Mouse (Mus musculus) midbrain, embryonic 16.5 days (tissue): ENCODE data around the gene Lrch3. TPM values are rescaled to one million over a fixed set of nuclear protein-coding genes. Genes with fewer than 3 reads are reported as not detected.

Experiments
- ATAC-seq: fragments of 200-750 bp; cut with Nextera tagmentation; 2 replicates; pipeline ENCODE4 v1.8.0; 2017; ENCODE audit warnings: moderate TSS enrichment
- H3K27ac ChIP-seq: fragments of 300-500 bp; sonication (generic); 2 replicates; pipeline ENCODE4 v1.5.1; 2014; ENCODE audit warnings: mild to moderate bottlenecking, low read length, mixed read lengths
- H3K27me3 ChIP-seq: fragments of 300-500 bp; sonication (generic); 2 replicates; pipeline ENCODE4 v1.6.1; 2014; ENCODE audit warnings: low read depth, low read length, mixed read lengths; ENCODE audit not compliant: control insufficient read depth, insufficient read depth
- H3K36me3 ChIP-seq: fragments of 300-500 bp; sonication (generic); 2 replicates; pipeline ENCODE4 v1.6.1; 2014; ENCODE audit warnings: mild to moderate bottlenecking, low read length, moderate library complexity, mixed read lengths; ENCODE audit not compliant: control insufficient read depth, insufficient read depth
- H3K4me1 ChIP-seq: fragments of 300-500 bp; sonication (generic); 2 replicates; pipeline ENCODE4 v1.6.1; 2014; ENCODE audit warnings: mild to moderate bottlenecking, low read length, mixed read lengths; ENCODE audit not compliant: control insufficient read depth, insufficient read depth
- H3K4me2 ChIP-seq: fragments of 300-500 bp; sonication (generic); 2 replicates; pipeline ENCODE4 v1.6.1; 2014; ENCODE audit warnings: mild to moderate bottlenecking, low read length, mixed read lengths
- H3K4me3 ChIP-seq: fragments of 300-500 bp; sonication (generic); 2 replicates; pipeline ENCODE4 v1.5.1; 2014; ENCODE audit warnings: low read depth, mild to moderate bottlenecking, low read length, moderate library complexity, mixed read lengths
- H3K9ac ChIP-seq: fragments of 300-500 bp; sonication (generic); 2 replicates; pipeline ENCODE4 v1.6.1; 2014; ENCODE audit warnings: low read depth, low read length, mixed read lengths
- H3K9me3 ChIP-seq: fragments of 300-500 bp; sonication (generic); replicated peaks from 2 replicates; pipeline ENCODE4 v1.6.1; 2014; ENCODE audit warnings: mild to moderate bottlenecking, low read length, mixed read lengths; ENCODE audit not compliant: control insufficient read depth, poor library complexity, severe bottlenecking
- WGBS: fragments of 180-500 bp; shearing (Covaris S2); extraction: QIAGEN DNeasy Blood & Tissue Kit; methylation state at CpG from one replicate; pipeline ENCODE4 v1.1.7; 2014; 5-methylcytosine and 5-hydroxymethylcytosine counted together
- polyA plus RNA-seq: library from polyadenylated mRNA; unstranded; fragments of >200 nt; fragmentation: Nextera tagmentation; extraction: Ambion mirVana; gene quantifications from 2 replicates; pipeline ENCODE4 v1.2.1, GENCODE M21; 2015

Gene Lrch3
- polyA plus RNA-seq, 1 experiment from 2014 or later = 39.5 TPM

DNA sequence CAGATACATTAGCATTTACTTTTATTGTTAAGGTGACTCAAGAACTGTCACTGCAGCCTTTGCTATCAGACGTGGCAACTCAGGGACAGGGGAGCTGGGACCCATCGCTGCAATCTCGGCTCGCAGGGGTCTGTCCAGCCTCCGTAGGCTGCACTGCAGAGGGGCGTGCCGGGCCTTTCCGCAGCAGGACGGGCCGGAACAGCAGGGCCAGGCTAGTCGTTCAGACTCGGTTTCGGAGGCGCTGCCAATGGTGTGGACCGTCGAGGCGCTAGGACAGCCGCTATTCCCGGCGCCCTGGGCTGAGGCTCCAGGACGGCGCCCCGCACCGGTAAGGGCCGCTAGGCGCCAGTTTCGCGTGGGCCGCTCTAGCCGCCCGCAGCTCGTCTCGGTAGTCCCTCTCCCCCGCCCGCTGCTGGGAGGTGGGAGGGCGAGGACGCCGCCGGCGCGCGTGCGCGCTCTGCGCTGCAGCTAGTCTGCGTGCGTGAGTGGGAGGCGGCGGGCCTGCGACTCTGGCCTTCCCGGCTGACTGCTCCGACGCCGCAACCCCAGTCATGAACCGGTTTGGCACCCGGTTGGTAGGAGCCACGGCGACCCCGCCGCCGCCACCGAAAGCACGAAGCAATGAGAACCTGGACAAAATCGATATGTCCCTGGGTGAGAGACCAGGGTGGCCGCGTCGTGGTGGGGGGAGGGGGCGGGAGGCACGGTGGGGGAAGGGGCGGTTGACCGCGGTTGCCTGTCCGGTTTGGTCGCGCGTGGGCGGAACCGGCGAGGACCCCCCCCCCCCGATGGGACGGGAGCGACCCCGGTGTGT is 36.4 kb upstream of the Lrch3 start, which contains the start of the genes Fyttd1 and Rubcn:
Gene Fyttd1 (plus strand): TSS at position 158 of the 814 bp plus-strand sequence.
Gene Rubcn (minus strand): TSS at position 424 of the 814 bp plus-strand sequence.
- Histone ChIP-seq H3K27ac (peak within 1 kb of the TSS; percentile 86), H3K4me2 (peak within 1 kb of the TSS; percentile 84), H3K4me3 (peak within 1 kb of the TSS; percentile 93), H3K36me3 (no peaks in the 10 kb centered on the region), H3K27me3 (no peaks in the 10 kb centered on the region), H3K4me1 (peaks cover 28% of the 10 kb centered on the region), H3K9ac (peak within 1 kb of the TSS; percentile 93), H3K9me3 (no peaks in the 10 kb centered on the region)
- peak; percentile 98 for ATAC-seq
- WGBS = under 1% methylated on average over 76 of the region's 83 CpGs

DNA sequence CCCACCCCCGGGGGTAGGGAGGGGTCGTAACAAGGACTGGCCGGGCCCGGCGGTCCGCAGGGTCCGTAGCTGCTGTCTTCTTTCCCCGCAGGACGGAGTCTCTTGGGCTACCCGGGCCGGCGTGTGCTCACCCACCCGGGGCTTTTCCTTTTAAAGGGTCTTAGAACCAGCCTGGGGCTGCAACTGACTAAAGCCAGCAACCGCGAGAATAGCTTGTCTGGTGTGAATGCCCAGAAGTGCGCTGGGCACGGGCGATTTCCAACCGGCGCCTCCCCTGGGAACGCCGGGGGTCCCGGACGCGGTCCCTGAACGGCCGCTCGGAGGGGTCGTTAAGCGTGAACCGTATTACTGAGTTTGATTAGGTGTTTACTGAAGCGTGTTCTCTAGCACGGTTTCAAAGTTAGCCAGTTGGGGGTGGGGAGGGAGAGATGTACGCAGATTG is 35.7 kb upstream of the Lrch3 start:
- Histone ChIP-seq H3K4me1 (peaks cover 28% of the 10 kb centered on the region), H3K4me2 (peak overlapping the region; percentile 84), H3K27me3 (no peaks in the 10 kb centered on the region), H3K27ac (peak overlapping the region; percentile 86), H3K4me3 (peak overlapping the region; percentile 93), H3K36me3 (no peaks in the 10 kb centered on the region), H3K9me3 (no peaks in the 10 kb centered on the region), H3K9ac (peak overlapping the region; percentile 93)
- WGBS = under 1% methylated on average over 32 of the region's 34 CpGs
- peak; percentile 63 for ATAC-seq

DNA sequence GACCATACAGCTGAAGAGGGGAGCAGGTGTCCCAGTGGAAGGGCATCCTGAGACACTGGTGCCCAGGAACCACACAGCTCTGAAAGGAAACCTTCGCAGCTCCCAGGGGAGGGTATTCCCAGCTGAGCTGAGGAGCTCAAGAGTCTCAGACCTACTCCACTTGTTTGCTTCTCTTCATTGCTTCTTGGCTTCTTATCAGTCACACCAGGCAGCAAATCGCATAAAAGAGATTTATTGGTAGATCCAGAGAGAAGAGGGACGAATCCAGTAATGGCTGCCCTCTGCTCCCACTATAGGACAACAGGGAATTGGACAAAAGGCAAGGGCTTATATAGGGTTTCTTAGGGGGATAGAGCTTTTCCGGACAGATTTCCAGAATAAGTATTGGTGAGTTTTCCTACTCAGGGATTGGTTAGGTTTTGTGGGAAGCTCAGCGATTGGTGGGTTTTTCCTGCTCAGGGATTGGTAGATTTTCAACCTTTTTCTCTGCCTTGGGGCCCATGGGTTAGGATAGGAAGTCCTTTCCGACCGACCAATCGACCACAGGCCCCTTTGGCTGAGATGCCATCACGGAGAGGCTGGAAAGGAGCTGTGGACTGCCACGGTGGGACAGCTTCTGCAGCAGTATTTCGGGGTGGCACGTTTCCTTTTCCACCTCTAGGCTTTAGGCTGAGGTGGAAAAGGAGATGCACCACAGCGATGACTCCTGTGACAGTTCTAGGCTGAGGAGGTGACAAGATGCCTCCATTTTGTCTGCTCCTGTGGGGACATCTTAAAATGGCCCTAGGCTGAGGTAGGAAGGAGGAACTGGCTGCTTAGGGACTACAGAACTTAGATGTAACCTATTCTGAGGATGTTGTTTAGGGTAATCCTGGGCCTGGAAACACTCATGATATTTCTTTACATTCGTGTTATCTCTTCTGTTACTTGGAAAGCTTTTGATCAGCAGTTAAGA is 34.7 kb upstream of the Lrch3 start:
- Histone ChIP-seq H3K4me2 (peak overlapping the region; percentile 84), H3K27ac (no peak overlapping the region), H3K4me3 (peak overlapping the region; percentile 93), H3K9ac (peak overlapping the region; percentile 46; the same call in 1 of the 2 replicates), H3K36me3 (no peaks in the 10 kb centered on the region), H3K27me3 (no peaks in the 10 kb centered on the region), H3K9me3 (no peaks in the 10 kb centered on the region), H3K4me1 (peaks cover 28% of the 10 kb centered on the region)
- ATAC-seq = no peak
- 79% methylated on average over 14 of the region's 14 CpGs for WGBS

DNA sequence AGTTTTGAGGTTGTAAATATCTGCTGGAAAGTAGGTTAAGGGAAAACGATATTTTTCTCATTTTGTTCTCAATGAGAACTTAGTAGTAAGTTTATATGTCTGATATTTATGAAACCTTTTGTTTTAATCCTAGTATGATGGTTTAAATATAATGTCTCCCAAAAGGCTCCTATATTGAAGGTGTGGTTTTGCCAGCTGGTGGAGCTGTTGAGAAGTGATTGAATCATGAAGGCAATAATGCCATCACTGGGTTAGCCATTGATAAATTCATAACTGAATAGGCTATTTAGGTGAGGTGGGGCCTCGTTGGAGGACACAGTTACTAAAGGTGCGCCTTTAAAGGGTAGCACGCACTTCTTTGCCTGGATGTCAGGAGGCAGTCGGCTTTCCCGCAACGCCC is 32.4 kb upstream of the Lrch3 start:
- Histone ChIP-seq H3K27me3 (no peaks in the 10 kb centered on the region), H3K27ac (no peak overlapping the region), H3K4me2 (no peak overlapping the region), H3K4me3 (no peak overlapping the region), H3K4me1 (peaks cover 24% of the 10 kb centered on the region), H3K9ac (no peak overlapping the region), H3K9me3 (no peaks in the 10 kb centered on the region), H3K36me3 (0 out of 2 replicates have a peak, but pooled peaks cover 2% of the 10 kb centered on the region)
- 87% methylated on average over 7 of the region's 7 CpGs for WGBS
- ATAC-seq = no peak

DNA sequence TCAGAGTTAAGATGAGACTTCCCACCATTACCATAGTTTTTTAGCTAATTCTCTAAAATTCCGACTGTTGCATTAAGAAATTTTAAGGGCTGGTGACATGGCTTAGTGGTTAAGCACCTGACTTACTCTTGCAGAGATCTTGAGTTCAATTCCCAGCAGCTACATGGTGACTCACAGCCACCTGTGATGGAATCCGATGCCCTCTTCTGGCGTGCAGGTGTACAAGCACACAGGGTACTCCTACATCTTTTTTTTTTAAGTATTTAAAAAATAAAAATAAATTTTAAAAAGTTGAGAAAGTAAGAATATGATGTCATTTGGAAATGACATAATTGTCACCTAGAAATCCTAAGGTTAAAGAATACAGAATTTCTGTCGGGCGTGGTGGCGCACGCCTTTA is 25.9 kb upstream of the Lrch3 start:
- Histone ChIP-seq H3K27ac (no peak overlapping the region), H3K9ac (no peak overlapping the region), H3K4me1 (no peaks in the 10 kb centered on the region), H3K27me3 (no peaks in the 10 kb centered on the region), H3K4me3 (no peak overlapping the region), H3K4me2 (no peak overlapping the region), H3K36me3 (peaks cover 16% of the 10 kb centered on the region), H3K9me3 (no peaks in the 10 kb centered on the region)
- 89% methylated on average over 7 of the region's 7 CpGs for WGBS
- ATAC-seq = no peak

DNA sequence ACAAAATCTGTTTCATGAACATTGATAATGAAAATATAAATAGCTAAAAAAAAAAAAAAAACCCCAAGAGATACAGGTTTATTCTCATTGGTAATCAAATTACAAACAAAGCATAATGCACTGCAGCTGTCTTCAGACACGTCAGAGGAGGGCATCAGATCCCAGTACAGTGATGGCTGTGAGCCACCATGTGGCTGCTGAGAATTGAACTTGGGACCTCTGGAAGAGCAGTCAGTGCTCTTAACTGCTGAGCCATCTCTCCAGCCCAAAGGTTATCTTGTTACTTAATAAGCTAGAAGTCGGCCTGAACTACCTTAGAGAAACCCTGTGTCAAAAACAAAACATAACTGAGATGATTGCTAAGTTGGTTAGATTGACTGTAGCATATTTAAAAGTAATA is 24.0 kb upstream of the Lrch3 start:
- peaks cover 24% of the 10 kb centered on the region for H3K36me3 ChIP-seq
- no peak overlapping the region for H3K27ac ChIP-seq
- no peaks in the 10 kb centered on the region for H3K9me3 ChIP-seq
- H3K4me2 ChIP-seq = no peak overlapping the region
- ATAC-seq = no peak
- no peaks in the 10 kb centered on the region for H3K4me1 ChIP-seq
- H3K27me3 ChIP-seq = no peaks in the 10 kb centered on the region
- no peak overlapping the region for H3K4me3 ChIP-seq
- H3K9ac ChIP-seq = no peak overlapping the region
- 72% methylated on average over 2 of the region's 2 CpGs for WGBS

DNA sequence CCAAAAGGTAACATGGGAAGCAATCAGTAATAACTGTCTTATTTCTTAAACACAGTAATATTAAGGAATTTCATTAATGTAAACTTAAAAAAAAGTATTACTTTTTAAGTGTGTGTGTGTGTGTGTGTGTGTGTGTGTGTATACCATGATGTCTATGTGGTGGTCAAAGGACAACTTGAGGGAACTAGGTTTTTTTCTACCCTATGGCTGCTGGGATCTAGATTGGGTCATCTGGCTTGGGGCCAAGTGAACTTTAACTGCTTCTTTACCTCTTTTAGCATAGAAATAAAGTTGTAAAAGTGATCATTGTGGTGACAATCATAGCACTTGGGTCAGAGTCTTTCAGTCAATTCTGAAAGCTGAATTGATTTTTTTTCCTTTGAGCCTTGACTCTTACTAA is 17.8 kb upstream of the Lrch3 start:
- Histone ChIP-seq H3K4me2 (no peak overlapping the region), H3K27me3 (no peaks in the 10 kb centered on the region), H3K4me1 (no peaks in the 10 kb centered on the region), H3K4me3 (no peak overlapping the region), H3K9me3 (no peaks in the 10 kb centered on the region), H3K27ac (no peak overlapping the region), H3K36me3 (peaks cover 25% of the 10 kb centered on the region), H3K9ac (no peak overlapping the region)
- no peak for ATAC-seq

DNA sequence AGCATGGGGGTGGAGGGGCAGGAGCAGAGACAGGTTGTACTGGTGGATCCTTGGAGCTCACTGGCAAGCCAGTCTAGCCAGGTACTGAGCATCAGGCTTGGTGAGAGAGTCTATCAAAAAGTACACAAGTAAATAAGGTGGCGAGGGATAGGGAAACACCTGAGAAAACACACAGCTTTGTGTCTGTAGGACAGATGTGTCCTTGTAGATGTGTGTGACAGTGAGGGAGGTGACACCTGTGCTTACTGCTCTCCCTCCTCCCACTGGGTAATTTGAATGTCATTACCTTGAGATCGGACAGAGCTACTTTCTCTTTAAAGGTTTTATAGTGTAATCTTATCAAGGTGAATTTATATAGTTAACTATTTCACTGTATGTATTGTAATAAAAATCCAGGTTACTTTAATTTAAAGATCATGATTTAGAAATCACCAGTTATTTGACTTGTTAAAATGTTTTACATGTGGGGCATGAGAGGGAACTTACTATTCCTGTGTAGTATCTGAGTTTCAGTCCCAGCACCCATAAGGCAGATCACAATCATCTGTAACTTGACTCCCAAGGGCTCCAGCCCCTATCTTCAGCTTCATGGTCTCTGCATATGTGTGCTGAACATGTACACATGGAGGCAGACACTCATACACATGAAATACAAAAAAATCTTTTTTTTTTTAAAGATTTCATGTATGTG is 12.4 kb upstream of the Lrch3 start:
- H3K36me3 ChIP-seq = peaks cover 17% of the 10 kb centered on the region
- no peaks in the 10 kb centered on the region for H3K4me1 ChIP-seq
- no peak overlapping the region for H3K9ac ChIP-seq
- H3K9me3 ChIP-seq = no peaks in the 10 kb centered on the region
- no peak overlapping the region for H3K4me2 ChIP-seq
- no peaks in the 10 kb centered on the region for H3K27me3 ChIP-seq
- WGBS = 95% methylated on average over 2 of the region's 2 CpGs
- ATAC-seq = no peak
- H3K4me3 ChIP-seq = no peak overlapping the region
- no peak overlapping the region for H3K27ac ChIP-seq
